Mouse (Mus musculus): Measurements from ENCODE around the gene Retreg3. TPM values are rescaled to one million over a fixed set of nuclear protein-coding genes. Genes with fewer than 3 reads are reported as not detected.
A peak's percentile ranks its signal among the peaks of the same experiment; 100 is the strongest.

The Retreg3 gene
- polyA plus RNA-seq, 1 experiment from 2014 or later = 13.1 TPM

- peaks cover 6% of the 10 kb centered on the region; the same call in 1 of the 2 replicates for H3K4me1 ChIP-seq (ENCODE audit: control insufficient read depth, insufficient read depth, low read length)
- H3K4me2 ChIP-seq (ENCODE audit: low read length) = peak within 1 kb of the TSS; percentile 95
- ATAC-seq (ENCODE audit: low FRiP score, low TSS enrichment) (peak; percentile 85), DNase-seq (peak; percentile 95)
- no peaks in the 10 kb centered on the region for H3K9me3 ChIP-seq (ENCODE audit: control insufficient read depth, low read length)
- no peaks in the 10 kb centered on the region for H3K27me3 ChIP-seq (ENCODE audit: control insufficient read depth, insufficient read depth, low read length)
- H3K36me3 ChIP-seq (ENCODE audit: control insufficient read depth, insufficient read depth, low read length) = no peaks in the 10 kb centered on the region
- H3K9ac ChIP-seq (replicated peaks; ENCODE audit: low read length) = peak within 1 kb of the TSS; percentile 89
- WGBS = 4% methylated on average over 35 of the region's 35 CpGs
- peak within 1 kb of the TSS; percentile 79 for H3K4me3 ChIP-seq (replicated peaks; ENCODE audit: low read depth, low read length)
- peak within 1 kb of the TSS; percentile 79 for H3K27ac ChIP-seq (replicated peaks; ENCODE audit: low read depth, low read length)
Observed at GRCm38 (mm10) chr11:101069391-101070188, 50.1 kb downstream of the Retreg3 start, which contains the start of gene Naglu. Naglu (plus strand) TSS chr11:101070012.

- H3K36me3 ChIP-seq (ENCODE audit: control insufficient read depth, insufficient read depth, low read length) = peaks cover 25% of the 10 kb centered on the region
- H3K4me1 ChIP-seq (ENCODE audit: control insufficient read depth, insufficient read depth, low read length) = peaks cover 6% of the 10 kb centered on the region; the same call in 1 of the 2 replicates
- no peaks in the 10 kb centered on the region for H3K9me3 ChIP-seq (ENCODE audit: control insufficient read depth, low read length)
- no peak overlapping the region for H3K9ac ChIP-seq (replicated peaks; ENCODE audit: low read length)
- peak overlapping the region; percentile 55 for H3K4me2 ChIP-seq (ENCODE audit: low read length)
- H3K27me3 ChIP-seq (ENCODE audit: control insufficient read depth, insufficient read depth, low read length) = no peaks in the 10 kb centered on the region
- no peak overlapping the region for H3K27ac ChIP-seq (replicated peaks; ENCODE audit: low read depth, low read length)
- 19% methylated on average over 18 of the region's 18 CpGs for WGBS
- H3K4me3 ChIP-seq (replicated peaks; ENCODE audit: low read depth, low read length) = peak overlapping the region; percentile 28
- peak; percentile 90 for DNase-seq
- peak; percentile 22; the same call in 1 of the 2 replicates for ATAC-seq (ENCODE audit: low FRiP score, low TSS enrichment)
Observed at GRCm38 (mm10) chr11:101066549-101067412, 52.9 kb downstream of the Retreg3 start.

GRCm38 (mm10) chr11:101065002-101065401, 54.7 kb downstream of the Retreg3 start:
- no peak overlapping the region for H3K9ac ChIP-seq (replicated peaks; ENCODE audit: low read length)
- no peak for DNase-seq
- no peak for ATAC-seq (ENCODE audit: low FRiP score, low TSS enrichment)

DNA sequence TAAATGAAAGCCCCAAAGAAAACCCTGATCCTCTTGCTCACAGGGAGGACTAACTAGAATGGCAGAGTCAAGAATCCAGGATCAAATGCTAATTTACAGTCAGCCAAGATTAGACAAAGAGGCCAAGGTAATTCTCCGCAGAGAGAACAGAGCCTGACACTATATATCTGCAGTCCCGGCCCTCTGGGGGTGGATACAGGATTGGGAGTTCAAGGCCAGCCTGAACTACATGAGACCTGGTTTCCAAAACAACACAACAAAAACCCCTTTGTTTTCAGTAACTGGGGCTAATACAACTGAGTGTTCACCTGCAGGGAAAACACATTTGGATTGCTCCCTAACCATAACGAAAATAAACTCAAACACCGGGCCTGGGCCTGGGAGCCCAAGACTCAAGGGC, 55.2 kb downstream of the Retreg3 start:
- no peak overlapping the region for H3K4me3 ChIP-seq (replicated peaks; ENCODE audit: low read depth, low read length)
- peaks cover 42% of the 10 kb centered on the region for H3K36me3 ChIP-seq (ENCODE audit: control insufficient read depth, insufficient read depth, low read length)
- 0 out of 2 replicates have a peak overlapping the region, but pooled peaks have one; percentile 32 for H3K27ac ChIP-seq (replicated peaks; ENCODE audit: low read depth, low read length)
- no peak overlapping the region for H3K9ac ChIP-seq (replicated peaks; ENCODE audit: low read length)
- ATAC-seq (ENCODE audit: low FRiP score, low TSS enrichment) (no peak), DNase-seq (no peak)
- no peaks in the 10 kb centered on the region for H3K4me1 ChIP-seq (ENCODE audit: control insufficient read depth, insufficient read depth, low read length)
- 92% methylated on average over 4 of the region's 4 CpGs for WGBS
- H3K4me2 ChIP-seq (ENCODE audit: low read length) = no peak overlapping the region
- no peaks in the 10 kb centered on the region for H3K27me3 ChIP-seq (ENCODE audit: control insufficient read depth, insufficient read depth, low read length)
- H3K9me3 ChIP-seq (ENCODE audit: control insufficient read depth, low read length) = no peaks in the 10 kb centered on the region

More at GRCm38 (mm10) chr11:101065002-101065401, 54.7 kb downstream of the Retreg3 start:
- 92% methylated on average over 9 of the region's 9 CpGs for WGBS
- Histone ChIP-seq H3K4me2 (ENCODE audit: low read length) (no peak overlapping the region), H3K27me3 (ENCODE audit: control insufficient read depth, insufficient read depth, low read length) (no peaks in the 10 kb centered on the region), H3K9me3 (ENCODE audit: control insufficient read depth, low read length) (no peaks in the 10 kb centered on the region), H3K27ac (replicated peaks; ENCODE audit: low read depth, low read length) (no peak overlapping the region), H3K4me3 (replicated peaks; ENCODE audit: low read depth, low read length) (no peak overlapping the region), H3K36me3 (ENCODE audit: control insufficient read depth, insufficient read depth, low read length) (peaks cover 36% of the 10 kb centered on the region), H3K4me1 (ENCODE audit: control insufficient read depth, insufficient read depth, low read length) (no peaks in the 10 kb centered on the region)

GRCm38 (mm10) chr11:101063676-101064327, 55.9 kb downstream of the Retreg3 start:
- Histone ChIP-seq H3K27ac (replicated peaks; ENCODE audit: low read depth, low read length) (0 out of 2 replicates have a peak overlapping the region, but pooled peaks have one; percentile 32), H3K9ac (replicated peaks; ENCODE audit: low read length) (no peak overlapping the region), H3K9me3 (ENCODE audit: control insufficient read depth, low read length) (no peaks in the 10 kb centered on the region), H3K4me3 (replicated peaks; ENCODE audit: low read depth, low read length) (no peak overlapping the region), H3K4me1 (ENCODE audit: control insufficient read depth, insufficient read depth, low read length) (no peaks in the 10 kb centered on the region), H3K36me3 (ENCODE audit: control insufficient read depth, insufficient read depth, low read length) (peaks cover 48% of the 10 kb centered on the region), H3K27me3 (ENCODE audit: control insufficient read depth, insufficient read depth, low read length) (no peaks in the 10 kb centered on the region), H3K4me2 (ENCODE audit: low read length) (no peak overlapping the region)
- 73% methylated on average over 12 of the region's 12 CpGs for WGBS
- DNase-seq (no peak), ATAC-seq (ENCODE audit: low FRiP score, low TSS enrichment) (no peak)

- no peak for ATAC-seq (ENCODE audit: low FRiP score, low TSS enrichment)
- peaks cover 53% of the 10 kb centered on the region for H3K36me3 ChIP-seq (ENCODE audit: control insufficient read depth, insufficient read depth, low read length)
Observed at GRCm38 (mm10) chr11:101062971-101063675, 56.6 kb downstream of the Retreg3 start.

DNA sequence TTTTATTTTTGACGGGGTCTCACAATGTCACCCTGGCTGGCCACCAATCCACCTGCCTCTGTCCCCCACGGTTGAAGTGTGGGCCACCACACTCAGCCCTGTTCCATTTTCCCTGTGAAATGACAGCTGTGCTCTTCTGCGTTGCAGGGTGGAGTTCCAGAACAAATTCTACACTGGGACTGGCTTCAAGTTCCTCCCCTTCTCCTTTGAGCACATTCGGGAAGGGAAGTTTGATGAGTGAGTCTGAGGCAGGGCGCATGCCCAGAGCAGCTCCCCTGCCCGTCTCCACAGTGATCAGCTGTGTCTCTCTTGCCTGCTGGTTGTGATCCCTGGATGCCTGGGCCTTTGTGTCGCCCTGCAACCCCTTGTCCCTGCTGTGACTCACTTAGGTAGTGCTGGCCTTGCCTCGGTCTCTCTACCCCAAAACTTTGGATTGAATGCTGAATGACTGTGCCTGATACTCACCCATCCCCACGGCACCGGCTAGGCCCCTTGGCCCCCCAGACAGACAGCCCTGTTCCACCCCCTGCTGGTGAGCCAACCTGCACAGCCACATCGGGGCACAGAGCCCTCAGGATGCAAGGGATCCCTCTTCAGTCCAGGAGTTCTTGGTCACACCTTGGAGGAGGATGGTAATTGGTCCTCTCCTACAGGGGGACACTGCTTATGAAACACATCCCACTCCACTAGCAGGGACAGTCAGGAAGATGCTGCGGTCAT, 57.4 kb downstream of the Retreg3 start:
- no peak for ATAC-seq (ENCODE audit: low FRiP score, low TSS enrichment)
- peaks cover 57% of the 10 kb centered on the region for H3K36me3 ChIP-seq (ENCODE audit: control insufficient read depth, insufficient read depth, low read length)
- no peaks in the 10 kb centered on the region for H3K4me1 ChIP-seq (ENCODE audit: control insufficient read depth, insufficient read depth, low read length)
- no peak for DNase-seq
- 0 out of 2 replicates have a peak overlapping the region, but pooled peaks have one; percentile 26 for H3K27ac ChIP-seq (replicated peaks; ENCODE audit: low read depth, low read length)
- no peaks in the 10 kb centered on the region for H3K9me3 ChIP-seq (ENCODE audit: control insufficient read depth, low read length)
- H3K4me3 ChIP-seq (replicated peaks; ENCODE audit: low read depth, low read length) = no peak overlapping the region
- H3K27me3 ChIP-seq (ENCODE audit: control insufficient read depth, insufficient read depth, low read length) = no peaks in the 10 kb centered on the region
- WGBS = 78% methylated on average over 12 of the region's 12 CpGs
- H3K4me2 ChIP-seq (ENCODE audit: low read length) = no peak overlapping the region
- no peak overlapping the region for H3K9ac ChIP-seq (replicated peaks; ENCODE audit: low read length)

More at GRCm38 (mm10) chr11:101062971-101063675, 56.6 kb downstream of the Retreg3 start:
- Histone ChIP-seq H3K9me3 (ENCODE audit: control insufficient read depth, low read length) (no peaks in the 10 kb centered on the region), H3K27me3 (ENCODE audit: control insufficient read depth, insufficient read depth, low read length) (no peaks in the 10 kb centered on the region), H3K4me3 (replicated peaks; ENCODE audit: low read depth, low read length) (no peak overlapping the region), H3K27ac (replicated peaks; ENCODE audit: low read depth, low read length) (0 out of 2 replicates have a peak overlapping the region, but pooled peaks have one; percentile 26), H3K4me1 (ENCODE audit: control insufficient read depth, insufficient read depth, low read length) (no peaks in the 10 kb centered on the region), H3K9ac (replicated peaks; ENCODE audit: low read length) (no peak overlapping the region), H3K4me2 (ENCODE audit: low read length) (no peak overlapping the region)
- DNase-seq = no peak
- WGBS = 86% methylated on average over 14 of the region's 14 CpGs
